Mouse (Mus musculus): ENCODE data around the gene Maea.
"Not testable (repeated sequence)": the region's sequence is repeated elsewhere in the genome, so short reads cannot be mapped to it uniquely, and the experiment has no call there.

Gene Maea

GRCm38 (mm10) chr5:33335273-33335976 is at the start of gene Maea:
Gene Maea (plus strand): TSS chr5:33335509.
- DNase-seq (ENCODE audit: low read depth, low spot score), result peak; percentile 98

DNA sequence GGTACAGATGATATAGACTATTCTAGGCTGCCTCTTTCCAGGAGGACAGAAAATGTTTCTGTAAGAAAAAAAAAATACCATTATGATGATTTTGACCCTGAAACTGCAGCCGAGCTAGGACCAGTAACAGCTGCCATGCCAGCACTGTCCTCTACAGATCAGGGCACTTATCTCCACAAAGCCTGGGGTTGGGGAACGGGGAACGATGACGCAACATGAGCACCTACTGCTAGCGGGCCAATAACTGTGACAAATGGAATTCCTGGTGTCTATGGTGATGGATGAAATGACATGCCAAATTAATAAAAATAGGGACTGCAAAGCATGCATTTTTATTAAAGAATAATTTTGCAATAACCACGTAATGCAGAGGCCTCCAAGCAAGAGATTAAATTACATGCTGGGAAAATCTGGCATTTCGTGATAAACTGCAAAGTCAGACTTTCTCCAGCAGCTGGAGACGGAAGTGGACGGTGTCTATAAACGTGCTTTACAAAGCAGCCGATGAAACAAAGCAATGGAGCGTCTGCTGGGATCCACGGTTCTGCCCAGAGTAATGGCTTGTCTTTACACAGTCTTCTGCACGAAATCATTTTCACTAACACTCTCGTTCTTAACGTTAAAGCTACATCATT is 41.4 kb upstream of the Maea start:
- DNase-seq (ENCODE audit: low read depth, low spot score), result no peak

GRCm38 (mm10) chr5:33297164-33297563 is 38.1 kb upstream of the Maea start:
- DNase-seq (ENCODE audit: low read depth, low spot score), result peak; percentile 30

DNA sequence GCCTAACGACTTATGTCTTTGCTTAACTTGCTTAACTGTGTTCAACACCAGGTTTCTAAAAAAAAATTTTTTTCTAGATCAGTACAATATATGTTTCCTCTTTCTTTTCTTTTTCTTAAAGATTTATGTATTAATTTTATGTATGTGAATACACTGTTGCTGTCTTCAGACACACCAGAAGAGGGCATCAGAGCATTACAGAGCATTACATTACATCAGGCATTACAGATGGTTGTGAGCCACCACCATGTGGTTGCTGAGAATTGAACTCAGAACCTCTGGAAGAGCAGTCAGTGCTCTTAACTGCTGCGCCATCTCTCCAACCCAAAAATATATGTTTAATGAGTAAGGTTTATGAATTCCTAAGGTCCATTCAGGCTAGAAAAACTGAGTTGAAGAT is 33.5 kb upstream of the Maea start:
- DNase-seq (ENCODE audit: low read depth, low spot score), result no peak

GRCm38 (mm10) chr5:33310704-33311462 is 24.4 kb upstream of the Maea start:
- peak; percentile 97 for DNase-seq (ENCODE audit: low read depth, low spot score)

DNA sequence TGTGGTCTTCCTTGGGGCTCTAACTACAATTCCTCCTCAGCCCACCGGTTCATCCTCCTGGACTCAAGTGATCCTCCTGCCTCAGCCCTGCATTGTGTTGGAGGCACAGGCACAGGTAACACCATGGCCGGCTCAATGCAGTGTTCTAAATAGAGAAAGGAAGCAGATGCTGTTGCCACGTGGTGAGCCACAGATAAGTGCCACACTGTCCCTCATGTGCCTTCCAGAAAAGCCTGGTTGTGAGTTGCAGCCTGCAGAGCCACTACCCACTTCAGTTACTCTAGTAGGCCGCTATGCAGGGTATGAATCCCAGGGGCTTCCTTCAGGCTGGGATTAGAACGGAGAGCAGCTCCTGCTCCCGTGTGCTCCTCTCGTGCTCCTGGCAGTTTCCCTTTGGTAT is 23.1 kb upstream of the Maea start:
- no peak for DNase-seq (ENCODE audit: low read depth, low spot score)

DNA sequence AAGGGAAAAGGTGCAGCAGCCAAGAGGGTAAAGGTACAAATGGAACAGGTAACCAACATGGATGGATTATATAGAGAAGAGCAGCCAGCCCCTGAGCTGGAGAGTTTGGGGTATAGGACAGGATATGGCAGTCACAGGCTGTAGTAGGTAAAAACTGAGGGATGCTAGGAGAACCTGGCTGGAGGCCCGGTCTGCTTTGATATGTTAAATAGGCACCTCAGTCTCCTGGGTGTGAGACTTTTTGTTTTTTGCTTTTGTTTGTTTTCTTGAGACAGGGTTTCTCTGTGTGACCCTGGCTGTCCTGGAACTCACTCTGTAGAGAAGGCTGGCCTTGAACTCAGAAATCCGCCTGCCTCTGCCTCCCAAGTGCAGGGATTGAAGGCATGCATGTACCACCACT is 10.8 kb upstream of the Maea start:
- DNase-seq (ENCODE audit: low read depth, low spot score), result peak; percentile 64

GRCm38 (mm10) chr5:33334381-33335272 is 682 bp upstream of the Maea start:
- no peak for DNase-seq (ENCODE audit: low read depth, low spot score)

DNA sequence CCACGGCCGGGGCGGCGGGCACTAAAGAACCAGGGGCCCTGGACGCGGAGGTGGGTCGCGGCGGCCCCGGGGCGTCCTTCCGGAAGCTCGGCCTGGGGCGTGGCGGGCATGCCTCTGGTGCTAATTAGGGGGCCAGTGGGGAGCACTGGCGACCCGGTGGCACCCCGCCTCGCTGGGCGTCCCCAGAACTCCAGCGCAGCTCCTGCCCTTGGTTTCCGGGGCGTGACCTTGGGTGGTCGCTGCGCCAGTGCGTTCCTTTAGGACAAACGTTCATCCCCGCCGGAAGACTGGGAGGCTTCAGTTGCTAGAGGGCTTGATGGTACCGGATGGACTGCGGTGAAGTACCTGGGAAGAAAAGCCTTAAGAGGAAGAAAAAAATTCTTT is 660 bp downstream of the Maea start:
- DNase-seq (ENCODE audit: low read depth, low spot score), result peak; percentile 76

DNA sequence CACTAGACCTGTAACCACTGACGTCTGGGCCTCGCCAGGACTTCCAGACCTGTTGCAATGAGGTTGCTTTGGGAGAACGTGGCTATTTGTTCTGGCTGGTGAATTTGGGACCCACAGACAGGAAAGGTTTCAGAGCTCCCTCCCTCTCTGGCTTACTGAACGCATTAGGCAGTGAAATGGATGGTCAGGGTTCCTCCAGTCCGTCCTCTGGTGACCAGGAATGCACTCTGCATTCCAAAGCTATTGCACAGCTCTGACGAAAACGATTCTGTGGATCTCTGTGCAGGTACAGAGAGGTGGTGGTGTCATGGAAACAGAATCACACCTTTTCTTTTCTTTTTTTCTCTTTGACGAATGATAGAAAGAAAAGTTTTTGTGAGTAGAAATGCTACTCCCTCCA is 1.9 kb downstream of the Maea start:
- peak; percentile 20 for DNase-seq (ENCODE audit: low read depth, low spot score)

DNA sequence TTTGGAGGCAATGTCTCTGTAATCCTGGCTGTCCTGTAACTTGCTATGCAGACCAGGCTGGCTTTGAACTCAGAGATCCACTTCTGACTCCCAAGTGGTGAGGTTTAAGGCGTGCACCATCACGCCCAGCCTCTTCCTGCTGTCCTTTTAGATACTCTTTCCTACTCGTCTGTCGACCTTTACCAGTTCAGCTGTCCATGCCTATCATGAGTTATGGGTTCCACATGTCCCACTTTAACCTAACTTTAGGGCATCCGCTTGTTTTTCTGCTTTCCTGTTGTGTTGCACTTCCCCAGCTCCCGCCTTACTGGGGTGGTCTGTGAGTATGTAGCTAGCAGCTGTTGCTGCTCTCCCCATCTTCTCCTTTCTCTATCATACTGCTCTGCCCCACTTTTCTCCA is 5.9 kb downstream of the Maea start:
- DNase-seq (ENCODE audit: low read depth, low spot score), result no peak

GRCm38 (mm10) chr5:33342248-33342647 is 6.9 kb downstream of the Maea start:
- DNase-seq (ENCODE audit: low read depth, low spot score), result not testable (repeated sequence)

DNA sequence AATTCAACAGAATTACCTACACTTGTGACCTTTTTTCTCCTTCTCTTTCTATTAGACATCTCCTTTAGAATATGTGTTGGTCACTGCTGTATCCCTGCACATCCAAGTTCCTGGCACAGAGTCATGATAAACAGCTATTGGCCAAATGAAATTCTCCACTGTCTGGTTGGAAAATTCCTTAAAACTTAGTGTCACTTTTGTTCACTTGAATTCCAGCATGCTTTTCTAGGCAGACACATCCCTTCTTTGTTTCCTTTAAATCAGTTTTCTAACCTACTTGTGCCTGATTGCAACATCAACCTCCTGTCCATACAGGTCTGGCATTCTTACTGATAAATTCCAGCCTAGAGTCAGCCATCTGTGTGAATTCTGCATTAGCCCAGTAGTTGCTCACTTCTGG is 7.5 kb downstream of the Maea start:
- DNase-seq (ENCODE audit: low read depth, low spot score), result no peak

- DNase-seq (ENCODE audit: low read depth, low spot score), result no peak
These were observed 8.3 kb downstream of the Maea start for GRCm38 (mm10) chr5:33343571-33343970.

DNA sequence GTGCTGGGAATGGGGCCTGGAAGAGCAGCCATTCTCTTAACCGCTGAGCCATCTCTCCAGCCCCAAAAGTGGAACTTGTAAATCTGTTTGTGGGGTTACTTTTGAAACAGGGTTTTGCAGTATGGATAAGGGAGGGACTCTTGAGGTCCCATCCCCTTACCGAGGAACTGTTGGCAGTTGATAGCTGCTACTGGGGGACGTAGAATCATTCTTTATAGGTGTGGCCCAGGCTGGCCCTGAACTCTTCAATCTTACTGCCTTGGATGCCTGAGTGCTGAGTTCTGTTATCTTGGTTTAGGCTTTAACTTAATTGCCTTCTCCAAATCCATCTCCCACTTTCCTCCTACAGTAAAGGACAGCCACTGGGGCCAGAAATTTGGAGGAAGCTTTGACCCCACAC is 8.8 kb downstream of the Maea start:
- DNase-seq (ENCODE audit: low read depth, low spot score), result no peak

DNA sequence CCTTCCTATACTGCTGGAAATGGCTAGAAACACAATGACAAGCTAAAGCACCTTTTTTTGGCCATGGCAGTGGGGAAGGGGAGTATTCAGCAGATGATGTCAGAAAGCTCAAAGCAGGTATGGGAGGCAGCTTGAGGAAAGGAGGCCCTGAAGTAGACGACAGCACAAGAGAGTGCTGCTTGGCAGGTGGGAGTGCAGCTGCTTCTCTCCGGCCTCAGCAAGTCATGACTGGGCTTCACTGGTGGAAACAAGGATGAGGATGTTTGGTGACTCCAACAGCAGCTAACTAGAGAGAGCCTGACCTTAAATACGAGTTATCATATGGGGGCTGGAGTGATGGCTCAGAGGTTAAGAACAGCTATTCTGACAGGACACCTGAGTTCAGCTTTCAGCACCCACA is 12.3 kb downstream of the Maea start:
- no peak for DNase-seq (ENCODE audit: low read depth, low spot score)

DNA sequence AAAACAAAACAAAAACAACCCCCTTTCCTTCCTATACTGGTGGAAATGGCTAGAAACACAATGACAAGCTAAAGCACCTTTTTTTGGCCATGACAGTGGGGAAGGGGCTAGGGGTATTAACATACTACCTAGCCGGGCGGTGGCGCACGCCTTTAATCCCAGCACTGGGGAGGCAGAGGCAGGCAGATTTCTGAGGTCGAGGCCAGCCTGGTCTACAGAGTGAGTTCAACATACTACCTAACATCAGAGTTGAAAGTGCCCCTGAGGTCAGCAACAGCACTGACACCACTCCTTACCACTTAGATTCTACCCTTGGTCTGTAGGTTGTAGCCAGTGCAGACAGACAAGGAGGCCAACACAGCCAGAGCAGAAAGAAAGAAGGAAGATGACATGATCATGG is 13.9 kb downstream of the Maea start:
- no peak for DNase-seq (ENCODE audit: low read depth, low spot score)

- no peak for DNase-seq (ENCODE audit: low read depth, low spot score)
These were observed 14.4 kb downstream of the Maea start for GRCm38 (mm10) chr5:33349706-33350105.

DNA sequence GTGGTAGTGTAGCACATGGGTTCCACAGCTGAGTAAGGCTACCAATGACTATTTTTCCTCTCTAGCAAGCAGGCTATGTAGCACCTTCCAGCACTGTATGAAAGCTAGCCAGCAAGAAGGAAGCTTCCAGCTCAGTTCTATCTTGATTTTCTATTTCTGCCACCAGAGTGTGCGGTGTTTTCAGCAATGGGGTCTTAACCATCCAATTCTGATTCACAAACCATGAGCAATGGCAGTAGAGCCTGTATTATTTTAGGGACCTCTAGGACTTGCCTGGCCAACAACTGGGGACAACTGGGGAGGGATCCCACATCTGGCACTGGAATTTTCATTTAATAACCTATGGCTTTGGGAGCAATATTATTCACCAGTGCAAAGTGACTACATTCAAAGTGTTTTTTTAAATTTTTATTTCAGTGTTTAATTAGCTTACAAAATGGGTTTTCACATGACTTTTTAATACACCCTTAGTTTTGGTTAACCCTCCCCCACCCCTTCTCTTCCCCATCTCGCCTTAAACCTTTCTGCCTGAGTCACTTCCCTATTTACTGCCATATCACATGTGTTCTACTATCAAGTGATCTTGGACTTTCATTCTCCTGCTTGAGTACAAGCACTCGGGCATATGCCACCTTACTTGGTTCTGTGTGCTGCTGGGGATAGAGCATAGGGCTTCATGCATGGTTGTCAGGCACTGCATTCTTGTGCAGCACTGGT is 16.4 kb downstream of the Maea start:
- no peak for DNase-seq (ENCODE audit: low read depth, low spot score)

- DNase-seq (ENCODE audit: low read depth, low spot score), result no peak
These were observed 16.9 kb downstream of the Maea start for GRCm38 (mm10) chr5:33352273-33352645.

DNA sequence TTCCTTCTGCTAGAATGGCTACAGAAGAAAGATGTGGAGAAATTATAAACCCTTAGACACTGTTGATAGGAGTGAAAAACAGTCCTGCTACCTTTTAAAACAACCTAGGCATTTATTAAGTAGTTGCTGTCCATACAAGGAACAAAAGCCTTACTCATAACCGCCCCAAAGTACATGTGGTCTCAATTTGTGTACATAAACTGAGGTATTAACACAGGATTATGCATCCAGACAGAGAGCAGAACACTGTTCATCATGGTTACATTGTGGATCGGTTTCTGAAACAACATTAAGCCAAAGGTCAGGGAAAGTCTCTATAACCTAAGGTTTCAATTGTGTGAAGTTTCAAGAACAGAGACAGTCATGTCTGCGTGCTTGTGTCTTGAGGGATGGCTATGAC is 17.7 kb downstream of the Maea start:
- DNase-seq (ENCODE audit: low read depth, low spot score), result no peak
